Mouse (Mus musculus): ENCODE data around the gene Slc22a21. TPM values are rescaled to one million over a fixed set of nuclear protein-coding genes. Genes with fewer than 3 reads are reported as not detected.
"Not testable (repeated sequence)": the region's sequence is repeated elsewhere in the genome, so short reads cannot be mapped to it uniquely, and the experiment has no call there.

The Slc22a21 gene
- polyA plus RNA-seq, 1 experiment from 2014 or later, result 4.6 TPM

DNA sequence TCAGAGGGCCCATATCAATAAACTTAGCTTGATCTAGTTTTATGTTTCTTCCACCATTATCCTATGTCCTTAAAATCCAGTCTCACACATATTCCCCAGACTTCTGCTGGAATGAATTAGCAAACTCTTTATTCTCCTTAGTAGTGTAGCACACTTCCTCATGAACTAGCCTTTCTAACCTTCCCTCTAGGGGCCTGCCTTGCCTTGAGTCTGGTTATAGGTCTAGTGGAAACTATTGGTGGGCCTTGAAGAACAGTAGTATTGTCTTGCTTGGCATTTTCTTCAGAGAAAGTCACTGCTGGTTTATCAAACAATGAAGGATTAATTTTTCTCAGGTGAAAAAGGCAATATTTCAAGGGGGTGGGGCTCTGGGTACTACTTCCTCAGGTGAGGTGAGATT is 4.6 kb downstream of the Slc22a21 start:
- DNase-seq (ENCODE audit: low spot score), result no peak
- H3K9me3 ChIP-seq (ENCODE audit: control insufficient read depth, low read length), result no peaks in the 10 kb centered on the region
- H3K4me2 ChIP-seq (replicated peaks), result no peak overlapping the region
- no peak for ATAC-seq (ENCODE audit: low FRiP score)
- H3K27me3 ChIP-seq (ENCODE audit: control insufficient read depth, insufficient read depth, low read length), result peaks cover 14% of the 10 kb centered on the region; the same call in 1 of the 2 replicates
- no peak overlapping the region for H3K9ac ChIP-seq
- no peaks in the 10 kb centered on the region for H3K36me3 ChIP-seq (replicated peaks; ENCODE audit: control insufficient read depth, insufficient read depth)
- H3K27ac ChIP-seq, result no peak overlapping the region
- H3K4me1 ChIP-seq (replicated peaks; ENCODE audit: control insufficient read depth, insufficient read depth, low read length), result no peaks in the 10 kb centered on the region; the same call in 1 of the 2 replicates
- no peak overlapping the region for H3K4me3 ChIP-seq (replicated peaks; ENCODE audit: low read length)

DNA sequence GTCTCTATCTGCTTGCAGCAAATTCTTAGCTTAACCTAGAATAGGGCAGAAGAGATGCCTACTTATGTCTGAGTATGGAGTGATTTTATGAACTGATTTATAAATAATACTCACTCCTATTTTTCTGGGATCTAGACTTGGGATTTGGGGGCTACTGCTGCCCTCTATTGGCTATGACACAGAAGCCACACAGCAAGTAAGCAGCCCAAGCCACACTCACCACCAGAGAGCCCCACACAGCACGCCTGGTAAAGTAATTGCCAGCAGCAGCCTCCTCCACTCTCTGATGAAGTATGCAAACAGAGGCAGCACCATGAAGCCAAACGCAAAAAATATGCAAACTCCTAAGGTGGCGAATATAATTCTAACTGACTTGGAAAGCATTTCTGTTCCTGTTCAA is 21.1 kb downstream of the Slc22a21 start:
- ATAC-seq (ENCODE audit: low FRiP score), result no peak
- WGBS, result 48% methylated on average over 3 of the region's 3 CpGs
- Histone ChIP-seq H3K27me3 (ENCODE audit: control insufficient read depth, insufficient read depth, low read length) (no peaks in the 10 kb centered on the region), H3K4me1 (replicated peaks; ENCODE audit: control insufficient read depth, insufficient read depth, low read length) (no peaks in the 10 kb centered on the region), H3K9me3 (ENCODE audit: control insufficient read depth, low read length) (no peaks in the 10 kb centered on the region), H3K4me3 (replicated peaks; ENCODE audit: low read length) (no peak overlapping the region), H3K4me2 (replicated peaks) (no peak overlapping the region), H3K9ac (no peak overlapping the region), H3K27ac (no peak overlapping the region), H3K36me3 (replicated peaks; ENCODE audit: control insufficient read depth, insufficient read depth) (no peaks in the 10 kb centered on the region)
- no peak for DNase-seq (ENCODE audit: low spot score)

GRCm38 (mm10) chr11:53958176-53958575 is 22.0 kb downstream of the Slc22a21 start:
- H3K27ac ChIP-seq; H3K9me3 ChIP-seq (ENCODE audit: control insufficient read depth, low read length); H3K27me3 ChIP-seq (ENCODE audit: control insufficient read depth, insufficient read depth, low read length); H3K4me3 ChIP-seq (replicated peaks; ENCODE audit: low read length); DNase-seq (ENCODE audit: low spot score); H3K4me1 ChIP-seq (replicated peaks; ENCODE audit: control insufficient read depth, insufficient read depth, low read length); H3K4me2 ChIP-seq (replicated peaks); H3K36me3 ChIP-seq (replicated peaks; ENCODE audit: control insufficient read depth, insufficient read depth); H3K9ac ChIP-seq; ATAC-seq (ENCODE audit: low FRiP score): not testable (repeated sequence)
- 37% methylated on average over 4 of the region's 4 CpGs for WGBS

DNA sequence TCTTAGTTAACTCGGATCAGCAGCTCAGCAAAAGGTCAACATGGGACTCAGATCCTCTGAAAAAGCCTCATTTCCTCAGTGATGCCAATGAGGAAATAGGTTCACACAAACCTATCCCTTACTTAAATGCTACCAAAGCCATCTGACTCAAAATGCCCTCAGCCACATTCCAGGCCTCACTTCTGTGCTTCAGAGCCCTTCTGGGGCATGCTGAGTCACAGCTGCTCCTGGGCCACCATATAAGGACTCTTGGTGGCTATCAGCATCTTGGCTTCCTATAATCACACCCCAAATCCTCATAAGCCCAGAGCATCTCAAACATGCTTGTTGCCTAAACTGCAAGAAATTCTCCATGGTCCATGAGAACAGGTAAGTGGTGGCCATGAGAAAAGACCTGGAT is 23.5 kb downstream of the Slc22a21 start:
- Histone ChIP-seq H3K4me2 (replicated peaks) (no peak overlapping the region), H3K27me3 (ENCODE audit: control insufficient read depth, insufficient read depth, low read length) (no peaks in the 10 kb centered on the region), H3K9me3 (ENCODE audit: control insufficient read depth, low read length) (no peaks in the 10 kb centered on the region), H3K4me1 (replicated peaks; ENCODE audit: control insufficient read depth, insufficient read depth, low read length) (no peaks in the 10 kb centered on the region), H3K4me3 (replicated peaks; ENCODE audit: low read length) (no peak overlapping the region), H3K27ac (no peak overlapping the region), H3K36me3 (replicated peaks; ENCODE audit: control insufficient read depth, insufficient read depth) (no peaks in the 10 kb centered on the region), H3K9ac (no peak overlapping the region)
- ATAC-seq (ENCODE audit: low FRiP score) (no peak), DNase-seq (ENCODE audit: low spot score) (no peak)
- WGBS, result 74% methylated on average over 1 of the region's 1 CpGs

GRCm38 (mm10) chr11:53954653-53955052 is 25.5 kb downstream of the Slc22a21 start:
- H3K4me2 ChIP-seq (replicated peaks), result no peak overlapping the region
- DNase-seq (ENCODE audit: low spot score) (no peak), ATAC-seq (ENCODE audit: low FRiP score) (no peak)
- 90% methylated on average over 3 of the region's 3 CpGs for WGBS
- H3K4me3 ChIP-seq (replicated peaks; ENCODE audit: low read length), result no peak overlapping the region
- no peaks in the 10 kb centered on the region for H3K36me3 ChIP-seq (replicated peaks; ENCODE audit: control insufficient read depth, insufficient read depth)
- no peaks in the 10 kb centered on the region for H3K4me1 ChIP-seq (replicated peaks; ENCODE audit: control insufficient read depth, insufficient read depth, low read length)
- H3K9me3 ChIP-seq (ENCODE audit: control insufficient read depth, low read length), result no peaks in the 10 kb centered on the region
- H3K9ac ChIP-seq, result no peak overlapping the region
- no peak overlapping the region for H3K27ac ChIP-seq
- no peaks in the 10 kb centered on the region for H3K27me3 ChIP-seq (ENCODE audit: control insufficient read depth, insufficient read depth, low read length)

GRCm38 (mm10) chr11:53950133-53950532 is 30.0 kb downstream of the Slc22a21 start:
- WGBS, result no CpG with 5 or more reads among the region's 3 CpGs
- not testable (repeated sequence) for H3K4me2 ChIP-seq (replicated peaks); H3K4me3 ChIP-seq (replicated peaks; ENCODE audit: low read length)

DNA sequence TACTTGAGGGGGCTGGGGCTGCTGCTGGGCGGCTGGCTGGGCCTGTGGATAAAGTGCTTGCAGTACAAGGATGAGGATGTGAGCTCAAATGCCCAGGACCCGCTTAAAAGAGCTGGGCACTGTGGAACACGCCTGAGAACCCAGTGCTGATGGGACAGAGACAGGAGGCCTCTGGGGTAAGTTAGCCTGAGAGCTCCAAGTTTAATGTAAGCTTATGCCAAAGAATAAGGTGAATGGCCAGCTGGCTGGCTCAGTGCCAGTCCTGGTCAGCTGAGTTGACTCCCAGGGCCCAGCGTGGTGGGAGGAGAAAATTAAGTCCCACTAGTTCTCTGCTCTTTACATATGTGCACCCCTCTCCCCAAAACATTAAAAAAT is 48.2 kb downstream of the Slc22a21 start:
- 77% methylated on average over 4 of the region's 4 CpGs for WGBS
- H3K4me1 ChIP-seq (replicated peaks; ENCODE audit: control insufficient read depth, insufficient read depth, low read length); H3K27me3 ChIP-seq (ENCODE audit: control insufficient read depth, insufficient read depth, low read length); ATAC-seq (ENCODE audit: low FRiP score); H3K27ac ChIP-seq; H3K9ac ChIP-seq; H3K4me2 ChIP-seq (replicated peaks); H3K9me3 ChIP-seq (ENCODE audit: control insufficient read depth, low read length); H3K4me3 ChIP-seq (replicated peaks; ENCODE audit: low read length); DNase-seq (ENCODE audit: low spot score); H3K36me3 ChIP-seq (replicated peaks; ENCODE audit: control insufficient read depth, insufficient read depth): not testable (repeated sequence)

More at GRCm38 (mm10) chr11:53950133-53950532, 30.0 kb downstream of the Slc22a21 start:
- not testable (repeated sequence) for H3K36me3 ChIP-seq (replicated peaks; ENCODE audit: control insufficient read depth, insufficient read depth); H3K27me3 ChIP-seq (ENCODE audit: control insufficient read depth, insufficient read depth, low read length); DNase-seq (ENCODE audit: low spot score); ATAC-seq (ENCODE audit: low FRiP score); H3K9ac ChIP-seq; H3K27ac ChIP-seq; H3K9me3 ChIP-seq (ENCODE audit: control insufficient read depth, low read length); H3K4me1 ChIP-seq (replicated peaks; ENCODE audit: control insufficient read depth, insufficient read depth, low read length)

DNA sequence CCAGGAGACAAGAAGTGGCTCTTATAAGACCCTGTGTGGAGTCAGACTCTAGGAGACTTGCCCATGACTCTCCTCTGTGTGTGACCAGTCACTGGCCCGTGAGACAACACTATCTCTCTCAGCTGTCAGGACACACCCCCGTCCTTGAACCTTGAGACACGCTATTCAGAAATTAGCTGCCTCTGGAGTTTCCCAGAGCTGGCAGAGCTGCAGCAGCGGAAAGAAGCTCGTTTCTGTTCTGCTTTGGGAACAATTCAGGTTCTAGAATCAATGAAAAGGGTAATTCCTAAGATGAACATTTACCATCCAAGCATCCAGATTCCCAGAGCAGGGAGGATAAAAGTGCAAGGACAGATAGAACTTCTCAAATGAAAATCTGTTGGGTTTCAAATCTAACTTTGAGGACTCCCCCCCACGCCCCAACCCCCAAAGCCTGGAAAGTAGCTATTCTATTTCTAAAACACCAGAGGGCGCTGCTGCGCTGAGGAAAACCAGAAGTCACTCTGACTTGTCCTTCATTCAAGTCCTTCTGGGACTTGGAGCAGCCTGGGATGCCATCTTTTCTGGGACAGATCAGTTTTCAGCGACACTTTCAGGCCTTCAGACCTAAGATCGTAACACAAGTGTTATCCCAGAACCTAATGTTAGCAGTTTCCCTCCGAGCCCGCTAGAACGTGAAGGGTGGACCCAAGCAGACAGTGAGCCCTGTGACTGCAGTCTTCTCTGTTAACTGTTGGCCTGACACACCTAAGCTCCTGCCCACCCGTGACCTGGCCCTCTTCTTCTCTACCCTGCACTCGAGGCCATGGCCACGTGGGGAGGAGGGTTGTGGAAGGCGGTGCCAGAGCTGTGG is 48.8 kb downstream of the Slc22a21 start:
- H3K27ac ChIP-seq, result no peak overlapping the region
- no peak overlapping the region for H3K9ac ChIP-seq
- H3K4me2 ChIP-seq (replicated peaks), result no peak overlapping the region
- H3K4me3 ChIP-seq (replicated peaks; ENCODE audit: low read length), result no peak overlapping the region
- no peaks in the 10 kb centered on the region for H3K9me3 ChIP-seq (ENCODE audit: control insufficient read depth, low read length)
- H3K36me3 ChIP-seq (replicated peaks; ENCODE audit: control insufficient read depth, insufficient read depth), result no peaks in the 10 kb centered on the region
- no peak for ATAC-seq (ENCODE audit: low FRiP score)
- WGBS, result 41% methylated on average over 17 of the region's 17 CpGs
- H3K27me3 ChIP-seq (ENCODE audit: control insufficient read depth, insufficient read depth, low read length), result no peaks in the 10 kb centered on the region
- peak; percentile 78 for DNase-seq (ENCODE audit: low spot score)
- H3K4me1 ChIP-seq (replicated peaks; ENCODE audit: control insufficient read depth, insufficient read depth, low read length), result no peaks in the 10 kb centered on the region

- Histone ChIP-seq H3K4me1 (replicated peaks; ENCODE audit: control insufficient read depth, insufficient read depth, low read length) (no peaks in the 10 kb centered on the region), H3K4me2 (replicated peaks) (no peak overlapping the region), H3K4me3 (replicated peaks; ENCODE audit: low read length) (no peak overlapping the region), H3K27me3 (ENCODE audit: control insufficient read depth, insufficient read depth, low read length) (no peaks in the 10 kb centered on the region), H3K9me3 (ENCODE audit: control insufficient read depth, low read length) (no peaks in the 10 kb centered on the region), H3K9ac (no peak overlapping the region), H3K36me3 (replicated peaks; ENCODE audit: control insufficient read depth, insufficient read depth) (no peaks in the 10 kb centered on the region), H3K27ac (no peak overlapping the region)
- WGBS, result 85% methylated on average over 3 of the region's 3 CpGs
- no peak for DNase-seq (ENCODE audit: low spot score)
- ATAC-seq (ENCODE audit: low FRiP score), result no peak
These were observed 50.4 kb downstream of the Slc22a21 start for GRCm38 (mm10) chr11:53929741-53930140.

Data from hindbrain, embryonic 14.5 days (tissue).